Mouse (Mus musculus): ENCODE measurements around the gene Foxd1.

DNA sequence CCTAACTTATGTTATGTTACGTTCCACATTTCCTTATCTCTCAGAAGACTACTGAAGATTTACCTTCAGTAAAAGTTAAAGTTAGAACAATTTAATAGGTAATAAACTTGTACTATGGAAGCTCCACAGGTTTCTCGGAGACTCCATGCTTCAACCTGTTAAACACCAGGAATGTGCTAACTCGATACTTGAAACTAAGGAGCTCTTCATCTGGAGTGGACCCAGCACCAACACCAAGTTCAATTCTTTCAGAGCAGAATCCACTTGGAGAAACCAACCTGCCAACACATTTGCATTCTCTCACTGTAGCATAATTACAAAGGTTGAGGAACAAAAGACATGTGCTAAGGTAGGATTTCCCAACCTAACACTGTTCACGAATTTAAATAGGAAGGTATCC, 38.9 kb upstream of the Foxd1 start:
- TF ChIP-seq CTCF (IDR thresholded peaks at IDR 0.05; ENCODE audit: extremely low read depth, insufficient read depth, low read length) (no peak), POLR2A (IDR thresholded peaks at IDR 0.05; ENCODE audit: extremely low read depth, insufficient read depth, low read length) (no peak)
